Mouse (Mus musculus) monocyte, adult 5-6 weeks (primary cell): Measurements from ENCODE around the gene Spon1. TPM values are rescaled to one million over a fixed set of nuclear protein-coding genes. Genes with fewer than 3 reads are reported as not detected.

ENCODE experiments used
- ATAC-seq: fragments of 153-309, 156-312 bp; replicated peaks from 2 replicates; pipeline ENCODE4 v1.8.0; 2017; ENCODE audit warnings: mild to moderate bottlenecking; ENCODE audit not compliant: low TSS enrichment, insufficient number of reproducible peaks, severe bottlenecking, poor library complexity, low FRiP score
- total RNA-seq: library from RNA; stranded (forward); fragments of 200-1000, 200-491, 200-594 nt; gene quantifications from 3 replicates; pipeline ENCODE4 v1.2.3, GENCODE M21; 2017

The Spon1 gene
- total RNA-seq, 1 experiment from 2014 or later, result not detected

DNA sequence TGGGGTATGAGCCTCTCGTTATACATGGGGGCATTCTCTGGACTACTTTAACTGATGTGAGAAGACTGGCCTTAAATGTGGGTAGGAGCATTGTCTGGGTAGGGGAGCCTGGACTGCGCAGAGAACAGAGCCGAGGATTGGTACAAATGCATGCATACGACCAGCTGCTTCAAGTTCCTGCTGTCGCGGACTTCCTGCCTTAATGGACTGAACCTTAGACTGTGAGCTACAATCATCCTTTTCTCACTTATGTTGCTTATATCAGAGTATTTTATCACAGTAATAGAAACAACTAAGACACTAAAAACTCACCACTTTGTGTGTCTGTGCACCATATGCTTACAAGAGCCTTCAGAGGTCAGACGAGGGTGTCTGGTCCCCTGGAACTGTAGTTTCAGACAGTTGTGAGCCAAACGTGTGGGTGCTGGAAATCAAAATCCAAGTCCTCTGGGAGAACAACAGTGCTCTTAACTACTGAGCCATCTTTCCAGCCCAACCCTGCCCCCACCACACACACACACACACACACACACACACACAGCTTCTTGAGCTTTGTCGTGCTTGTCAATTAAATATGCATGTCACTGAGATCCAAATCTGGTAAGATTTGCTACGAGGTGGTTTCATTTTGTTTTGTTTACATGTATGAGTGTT, 325.2 kb downstream of the Spon1 start:
- ATAC-seq, result no peak
